Mouse (Mus musculus): ENCODE measurements at regions not wholly inside any gene's neighbourhood (a gene's known extent, or its start where the extent isn't known, plus 50 kb on each side); places are given as distances from the start of the nearest gene placed in this dataset.

GRCm38 (mm10) chr7:124455659-124456058, 473.0 kb downstream of the Hs3st4 start:
- DNase-seq (ENCODE audit: low read depth in 2 of 2, low spot score in 2 of 2), result no peak

GRCm38 (mm10) chr7:124487326-124487725, 504.7 kb downstream of the Hs3st4 start:
- no peak for DNase-seq (ENCODE audit: low read depth in 2 of 2, low spot score in 2 of 2)

- DNase-seq (ENCODE audit: low read depth in 2 of 2, low spot score in 2 of 2), result no peak
These were observed 508.6 kb downstream of the Hs3st4 start for GRCm38 (mm10) chr7:124491109-124491793.

- no peak for DNase-seq (ENCODE audit: low read depth in 2 of 2, low spot score in 2 of 2)
These were observed 509.3 kb downstream of the Hs3st4 start for GRCm38 (mm10) chr7:124491851-124492390.

GRCm38 (mm10) chr7:124500636-124501035, 518.0 kb downstream of the Hs3st4 start:
- no peak for DNase-seq (ENCODE audit: low read depth in 2 of 2, low spot score in 2 of 2)

- no peak for DNase-seq (ENCODE audit: low read depth in 2 of 2, low spot score in 2 of 2)
These were observed 520.1 kb downstream of the Hs3st4 start for GRCm38 (mm10) chr7:124502760-124503159.

- no peak for DNase-seq (ENCODE audit: low read depth in 2 of 2, low spot score in 2 of 2)
These were observed 566.4 kb downstream of the Hs3st4 start for GRCm38 (mm10) chr7:124549038-124549437.

- DNase-seq (ENCODE audit: low read depth in 2 of 2, low spot score in 2 of 2), result no peak
These were observed 574.5 kb downstream of the Hs3st4 start for GRCm38 (mm10) chr7:124557213-124557612.

GRCm38 (mm10) chr7:124570804-124571203, 588.1 kb downstream of the Hs3st4 start:
- DNase-seq (ENCODE audit: low read depth in 2 of 2, low spot score in 2 of 2), result no peak

GRCm38 (mm10) chr7:124573666-124574065, 591.0 kb downstream of the Hs3st4 start:
- DNase-seq (ENCODE audit: low read depth in 2 of 2, low spot score in 2 of 2), result no peak

GRCm38 (mm10) chr7:124581342-124581741, 598.7 kb downstream of the Hs3st4 start:
- no peak for DNase-seq (ENCODE audit: low read depth in 2 of 2, low spot score in 2 of 2)

- DNase-seq (ENCODE audit: low read depth in 2 of 2, low spot score in 2 of 2), result no peak
These were observed 602.6 kb downstream of the Hs3st4 start for GRCm38 (mm10) chr7:124585296-124585695.

GRCm38 (mm10) chr7:124591369-124591768, 608.7 kb downstream of the Hs3st4 start:
- no peak for DNase-seq (ENCODE audit: low read depth in 2 of 2, low spot score in 2 of 2)

GRCm38 (mm10) chr7:124593462-124593861, 610.8 kb downstream of the Hs3st4 start:
- no peak for DNase-seq (ENCODE audit: low read depth in 2 of 2, low spot score in 2 of 2)

GRCm38 (mm10) chr7:124600767-124601166, 618.1 kb downstream of the Hs3st4 start:
- no peak for DNase-seq (ENCODE audit: low read depth in 2 of 2, low spot score in 2 of 2)

GRCm38 (mm10) chr7:124604581-124604980, 621.9 kb downstream of the Hs3st4 start:
- DNase-seq (ENCODE audit: low read depth in 2 of 2, low spot score in 2 of 2), result no peak

GRCm38 (mm10) chr7:124605978-124606377, 623.3 kb downstream of the Hs3st4 start:
- no peak for DNase-seq (ENCODE audit: low read depth in 2 of 2, low spot score in 2 of 2)

GRCm38 (mm10) chr7:124607061-124607460, 624.4 kb downstream of the Hs3st4 start:
- no peak for DNase-seq (ENCODE audit: low read depth in 2 of 2, low spot score in 2 of 2)

- DNase-seq (ENCODE audit: low read depth in 2 of 2, low spot score in 2 of 2), result no peak
These were observed 627.8 kb downstream of the Hs3st4 start for GRCm38 (mm10) chr7:124610437-124610836.

- no peak for DNase-seq (ENCODE audit: low read depth in 2 of 2, low spot score in 2 of 2)
These were observed 664.5 kb downstream of the Hs3st4 start for GRCm38 (mm10) chr7:124647131-124647530.

GRCm38 (mm10) chr7:124667180-124667968, 684.7 kb downstream of the Hs3st4 start:
- DNase-seq (ENCODE audit: low read depth in 2 of 2, low spot score in 2 of 2), result no peak

GRCm38 (mm10) chr7:124668058-124668457, 685.4 kb downstream of the Hs3st4 start:
- DNase-seq (ENCODE audit: low read depth in 2 of 2, low spot score in 2 of 2), result no peak
